In the genomic region with DNA sequence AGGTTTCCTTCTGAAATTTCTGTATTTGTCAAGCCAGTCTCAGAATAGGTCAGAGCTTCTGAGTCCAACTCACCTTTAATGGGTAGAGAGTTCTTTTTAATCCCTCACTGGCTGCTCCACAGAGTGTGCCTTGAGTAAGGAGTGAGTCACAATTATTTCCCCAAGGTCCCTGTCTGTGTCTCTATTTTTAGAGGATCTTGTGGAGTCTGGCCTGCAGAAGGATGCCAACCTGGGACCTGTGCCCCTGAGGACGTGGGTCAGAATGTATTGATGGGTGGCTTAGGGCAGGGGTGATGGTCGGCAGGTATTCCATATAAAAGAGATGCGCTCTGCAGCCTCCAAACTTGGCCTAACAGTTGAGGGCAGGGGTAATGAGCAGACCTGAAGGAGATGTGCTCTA, we compare ENCODE assay signal across 26 mouse cellular contexts.
"Had no signal": no experiment of that assay in that cellular context is flagged by ENCODE, and none has a peak within 500 bp of the region (broad histone marks: within the 10 kb centered on the region; RNA-seq: fewer than 3 reads in every experiment).

No protein-coding gene starts in this region.

- H3K36me3 ChIP-seq: heart, embryonic 10.5 days; heart, embryonic 13.5 days; heart, embryonic 15.5 days; hindbrain, embryonic 12.5 days; hindbrain, embryonic 15.5 days; kidney, embryonic 15.5 days; limb, embryonic 12.5 days; liver, embryonic 13.5 days had no signal

- ATAC-seq: hindbrain, postnatal 0 days had no signal

- H3K9ac ChIP-seq: heart, embryonic 13.5 days; heart, embryonic 15.5 days; hindbrain, embryonic 12.5 days; hindbrain, embryonic 15.5 days; kidney, embryonic 15.5 days; limb, embryonic 12.5 days; liver, embryonic 13.5 days had no signal

- H3K4me3 ChIP-seq: gastrocnemius, adult 2 months; heart, embryonic 10.5 days; heart, embryonic 13.5 days; heart, embryonic 15.5 days; hindbrain, embryonic 12.5 days; hindbrain, embryonic 15.5 days; kidney, embryonic 15.5 days; left cerebral cortex, adult 2 months; limb, embryonic 10.5 days; limb, embryonic 12.5 days; liver, embryonic 13.5 days had no signal

- H3K9me3 ChIP-seq: heart, embryonic 10.5 days; heart, embryonic 13.5 days; heart, embryonic 15.5 days; hindbrain, embryonic 12.5 days; hindbrain, embryonic 15.5 days; kidney, embryonic 15.5 days; limb, embryonic 10.5 days; limb, embryonic 12.5 days; liver, embryonic 13.5 days had no signal

- H3K27ac ChIP-seq: gastrocnemius, adult 2 months; heart, embryonic 13.5 days; heart, embryonic 15.5 days; kidney, embryonic 15.5 days; kidney, postnatal 0 days; left cerebral cortex, adult 2 months; liver, embryonic 13.5 days had no signal

- H3K4me2 ChIP-seq: heart, embryonic 13.5 days; heart, embryonic 15.5 days; hindbrain, embryonic 12.5 days; hindbrain, embryonic 15.5 days; kidney, embryonic 15.5 days; liver, embryonic 11.5 days; liver, embryonic 13.5 days had no signal

- DNase-seq: gastrocnemius, adult 2 months; gastrocnemius, postnatal 10 days; gastrocnemius, postnatal 25 days; heart, adult 18-20 months; heart, postnatal 14 days; heart, postnatal 36 days; kidney, adult 11 months; kidney, adult 2 months; kidney, adult 9 months; kidney, postnatal 14 days; kidney, postnatal 36 days; layer of hippocampus, adult 9-11 months; liver; liver, embryonic 13.5 days had no signal

- H3K27me3 ChIP-seq: heart, embryonic 13.5 days; heart, embryonic 15.5 days; hindbrain, embryonic 15.5 days; limb, embryonic 12.5 days; liver, embryonic 13.5 days had no signal
